ENCODE assay signal across 12 mouse cellular contexts in the genomic region with DNA sequence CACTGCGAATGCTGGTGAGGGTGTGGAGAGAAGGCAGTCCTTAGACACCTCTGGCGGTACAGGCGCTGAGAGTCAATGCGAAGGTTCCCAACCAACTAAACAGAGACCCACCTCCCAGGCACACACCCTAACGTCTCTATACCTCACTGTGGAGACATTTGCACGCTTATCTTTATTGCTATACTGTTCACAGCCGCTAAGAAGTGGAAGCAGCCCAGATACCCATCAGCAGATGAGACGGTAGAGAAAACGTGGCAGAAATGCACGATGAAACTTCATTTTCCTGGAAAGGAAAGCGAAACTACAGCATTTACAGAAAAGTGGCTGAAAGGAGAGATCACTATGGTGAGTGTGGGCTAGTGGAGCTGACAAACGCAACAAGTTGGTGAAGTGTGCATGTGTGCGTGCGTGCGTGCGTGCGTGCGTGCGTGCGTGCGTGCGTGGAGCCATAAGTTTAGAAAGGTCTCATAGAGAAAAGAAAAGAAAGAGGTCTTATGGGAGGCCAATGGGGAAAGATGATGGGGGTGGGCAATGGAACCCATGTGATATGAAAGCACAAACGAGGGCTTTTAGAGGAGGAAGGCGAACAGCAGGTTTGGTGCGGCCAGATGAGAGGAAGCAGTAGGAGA.
"Had no signal": no experiment of that assay in that cellular context is flagged by ENCODE, and none has a peak within 500 bp of the region (broad histone marks: within the 10 kb centered on the region; RNA-seq: fewer than 3 reads in every experiment).

No protein-coding gene starts in this region.

- H3K9ac ChIP-seq: limb, embryonic 15.5 days; midbrain, embryonic 15.5 days; neural tube, embryonic 12.5 days had no signal

- DNase-seq: kidney, adult 9 months; kidney, postnatal 36 days; layer of hippocampus, adult 9-11 months; layer of hippocampus, postnatal 36 days; thymus, adult 2 months; thymus, postnatal 36 days had no signal

- ATAC-seq: midbrain, embryonic 15.5 days had no signal

- H3K9me3 ChIP-seq: limb, embryonic 15.5 days; midbrain, embryonic 15.5 days; neural tube, embryonic 12.5 days had no signal

- H3K27ac ChIP-seq: kidney, postnatal 0 days; limb, embryonic 15.5 days; midbrain, embryonic 15.5 days; neural tube, embryonic 12.5 days; stomach, postnatal 0 days had no signal

- H3K27me3 ChIP-seq: limb, embryonic 15.5 days; midbrain, embryonic 15.5 days; neural tube, embryonic 12.5 days had no signal

- H3K4me3 ChIP-seq: limb, embryonic 15.5 days; midbrain, embryonic 15.5 days; neural tube, embryonic 12.5 days had no signal

- H3K4me2 ChIP-seq: limb, embryonic 15.5 days; midbrain, embryonic 11.5 days; midbrain, embryonic 15.5 days; neural tube, embryonic 12.5 days had no signal

- H3K36me3 ChIP-seq: limb, embryonic 15.5 days; midbrain, embryonic 15.5 days; neural tube, embryonic 12.5 days had no signal

- H3K4me1 ChIP-seq: limb, embryonic 15.5 days; midbrain, embryonic 15.5 days; neural tube, embryonic 12.5 days had no signal
